ENCODE assay signal across 26 mouse cellular contexts in genomic region chr7:96219386-96219785, GRCm38 (mm10). TPM values are rescaled to one million over a fixed set of nuclear protein-coding genes. Genes with fewer than 3 reads are reported as not detected.
"Had no signal": no experiment of that assay in that cellular context is flagged by ENCODE, and none has a peak within 500 bp of the region (broad histone marks: within the 10 kb centered on the region; RNA-seq: fewer than 3 reads in every experiment).

No protein-coding gene starts in this region.

- H3K27me3 ChIP-seq: embryonic facial prominence, embryonic 12.5 days; embryonic facial prominence, embryonic 13.5 days; embryonic facial prominence, embryonic 15.5 days; forebrain, embryonic 12.5 days; forebrain, embryonic 13.5 days; forebrain, embryonic 15.5 days had no signal

- ATAC-seq: forebrain, embryonic 13.5 days; forebrain, embryonic 14.5 days; forebrain, embryonic 15.5 days; forebrain, embryonic 16.5 days; forebrain, postnatal 0 days had no signal

- DNase-seq: cerebellum, adult 9-10 months; cerebellum, adult 9-11 months; cerebellum, postnatal 10 days; cerebellum, postnatal 14 days; cerebellum, postnatal 25 days; cerebellum, postnatal 36 days; embryo, embryonic 11 days; forebrain, postnatal 0 days; gastrocnemius, adult 2 months; gastrocnemius, postnatal 10 days; gastrocnemius, postnatal 14 days; gastrocnemius, postnatal 25 days; gastrocnemius, postnatal 36 days; heart, adult 18-20 months; heart, adult 2 months had no signal

- H3K36me3 ChIP-seq: embryonic facial prominence, embryonic 10.5 days; embryonic facial prominence, embryonic 12.5 days; embryonic facial prominence, embryonic 13.5 days; embryonic facial prominence, embryonic 15.5 days; forebrain, embryonic 12.5 days; forebrain, embryonic 15.5 days had no signal

- H3K4me2 ChIP-seq: embryonic facial prominence, embryonic 12.5 days; embryonic facial prominence, embryonic 13.5 days; embryonic facial prominence, embryonic 15.5 days; forebrain, embryonic 12.5 days; forebrain, embryonic 13.5 days; forebrain, embryonic 15.5 days had no signal

- H3K9me3 ChIP-seq: embryonic facial prominence, embryonic 10.5 days; embryonic facial prominence, embryonic 12.5 days; embryonic facial prominence, embryonic 13.5 days; embryonic facial prominence, embryonic 15.5 days; forebrain, embryonic 10.5 days; forebrain, embryonic 12.5 days; forebrain, embryonic 13.5 days; forebrain, embryonic 15.5 days had no signal

- H3K4me3 ChIP-seq: embryonic facial prominence, embryonic 10.5 days; embryonic facial prominence, embryonic 12.5 days; embryonic facial prominence, embryonic 13.5 days; embryonic facial prominence, embryonic 15.5 days; erythroblast, embryonic 14.5 days; forebrain, embryonic 10.5 days; forebrain, embryonic 12.5 days; forebrain, embryonic 13.5 days; forebrain, embryonic 15.5 days; gastrocnemius, adult 2 months; heart, adult 2 months had no signal

- H3K9ac ChIP-seq: embryonic facial prominence, embryonic 12.5 days; embryonic facial prominence, embryonic 13.5 days; embryonic facial prominence, embryonic 15.5 days; forebrain, embryonic 12.5 days; forebrain, embryonic 13.5 days; forebrain, embryonic 15.5 days; forebrain, postnatal 0 days had no signal

- H3K27ac ChIP-seq: embryonic facial prominence, embryonic 10.5 days; embryonic facial prominence, embryonic 12.5 days; embryonic facial prominence, embryonic 13.5 days; embryonic facial prominence, embryonic 15.5 days; forebrain, embryonic 10.5 days; forebrain, embryonic 12.5 days; forebrain, embryonic 13.5 days; forebrain, embryonic 15.5 days; gastrocnemius, adult 2 months; heart, adult 2 months had no signal

RNA-seq across cellular contexts. Expression of gene Tenm4, which starts 48.3 kb away (rescaled TPM):
- polyA plus RNA-seq: erythroblast, embryonic 14.5 days had no signal
